Mouse (Mus musculus) hindbrain, embryonic 13.5 days (tissue): ENCODE results near the gene Tti1. TPM values are rescaled to one million over a fixed set of nuclear protein-coding genes. Genes with fewer than 3 reads are reported as not detected.
A peak's percentile ranks its signal among the peaks of the same experiment; 100 is the strongest.
"Not testable (repeated sequence)": the region's sequence is repeated elsewhere in the genome, so short reads cannot be mapped to it uniquely, and the experiment has no call there.

Experiments used
- ATAC-seq: fragments of 200-750 bp; cut with Nextera tagmentation; 2 replicates; pipeline ENCODE4 v1.8.0; 2017; ENCODE audit warnings: moderate TSS enrichment; ENCODE audit not compliant: low FRiP score
- H3K27ac ChIP-seq: fragments of 300-500 bp; sonication (generic); 2 replicates; pipeline ENCODE4 v1.5.1; 2015; ENCODE audit warnings: inconsistent platforms, mild to moderate bottlenecking, moderate library complexity
- H3K27me3 ChIP-seq: fragments of 300-500 bp; sonication (generic); 2 replicates; pipeline ENCODE4 v1.6.1; 2015; ENCODE audit warnings: mild to moderate bottlenecking, inconsistent platforms
- H3K36me3 ChIP-seq: fragments of 300-500 bp; sonication (generic); 2 replicates; pipeline ENCODE4 v1.6.1; 2015; ENCODE audit warnings: mild to moderate bottlenecking, inconsistent platforms
- H3K4me1 ChIP-seq: fragments of 300-500 bp; sonication (generic); replicated peaks from 2 replicates; pipeline ENCODE4 v1.6.1; 2015; ENCODE audit warnings: inconsistent platforms
- H3K4me2 ChIP-seq: fragments of 300-500 bp; sonication (generic); 2 replicates; pipeline ENCODE4 v1.6.1; 2015; ENCODE audit warnings: inconsistent platforms, mild to moderate bottlenecking, moderate library complexity
- H3K4me3 ChIP-seq: fragments of 300-500 bp; sonication (generic); 2 replicates; pipeline ENCODE4 v1.5.1; 2015; ENCODE audit warnings: mild to moderate bottlenecking, inconsistent platforms
- H3K9ac ChIP-seq: fragments of 300-500 bp; sonication (generic); 2 replicates; pipeline ENCODE4 v1.6.1; 2015; ENCODE audit warnings: mild to moderate bottlenecking, inconsistent platforms
- H3K9me3 ChIP-seq: fragments of 300-500 bp; sonication (generic); 2 replicates; pipeline ENCODE4 v1.6.1; 2016; ENCODE audit warnings: inconsistent platforms
- WGBS: fragments of 180-500 bp; shearing (Covaris S2); methylation state at CpG from one replicate; pipeline ENCODE4 v1.1.7; 2015; 5-methylcytosine and 5-hydroxymethylcytosine counted together
- polyA plus RNA-seq: library from polyadenylated mRNA; unstranded; fragments of >200 nt; fragmentation: Nextera tagmentation; extraction: Ambion mirVana; gene quantifications from 2 replicates; pipeline ENCODE4 v1.2.1, GENCODE M21; 2015

Gene Tti1
- polyA plus RNA-seq, 1 experiment from 2014 or later = 18.5 TPM

DNA sequence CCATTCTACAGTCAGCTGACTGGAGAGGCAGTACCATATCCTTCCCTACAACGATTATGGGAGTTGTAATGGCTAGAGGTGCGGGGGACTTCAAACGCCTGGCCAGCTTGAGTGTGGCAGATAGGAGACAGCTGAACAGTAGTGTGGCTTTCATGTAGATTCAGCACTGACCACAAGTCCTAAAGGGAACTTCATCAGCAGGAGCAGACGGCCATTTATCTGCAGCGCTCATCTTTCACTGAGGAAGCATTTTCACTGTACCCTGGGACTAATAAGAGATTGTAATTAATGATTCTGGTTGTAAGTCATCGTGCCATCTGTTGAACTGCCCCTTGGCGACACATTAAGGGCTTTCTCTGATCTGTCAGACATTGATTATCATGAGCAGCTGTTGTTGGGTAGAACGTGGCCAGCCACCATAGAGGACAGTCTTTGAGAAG, 31.5 kb upstream of the Tti1 start:
- Histone ChIP-seq H3K9me3 (no peaks in the 10 kb centered on the region), H3K4me3 (no peak overlapping the region), H3K36me3 (peaks cover 60% of the 10 kb centered on the region), H3K27me3 (no peaks in the 10 kb centered on the region), H3K27ac (peak overlapping the region; percentile 73), H3K9ac (no peak overlapping the region; the same call in 1 of the 2 replicates), H3K4me1 (peaks cover 18% of the 10 kb centered on the region), H3K4me2 (no peak overlapping the region)
- WGBS = 50% methylated on average over 8 of the region's 8 CpGs
- ATAC-seq = peak; percentile 43; the same call in 1 of the 2 replicates

DNA sequence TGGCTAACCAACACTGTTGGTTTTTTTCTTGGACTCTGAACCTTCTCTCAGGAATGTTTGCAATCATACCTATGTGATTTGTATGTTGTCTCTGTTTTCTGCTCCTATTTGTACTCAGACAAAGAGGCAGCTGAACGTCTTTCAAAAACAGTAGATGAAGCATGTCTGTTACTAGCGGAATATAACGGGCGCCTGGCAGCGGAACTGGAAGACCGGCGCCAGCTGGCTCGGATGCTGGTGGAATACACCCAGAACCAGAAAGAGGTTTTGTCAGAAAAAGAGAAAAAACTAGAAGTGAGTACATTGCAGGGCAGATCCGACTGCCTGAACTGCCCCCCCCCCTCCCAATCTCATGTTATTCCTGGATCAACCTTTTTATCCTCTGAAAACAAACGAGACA, 30.3 kb upstream of the Tti1 start:
- no peak overlapping the region for H3K27ac ChIP-seq
- no peak for ATAC-seq
- no peak overlapping the region for H3K4me3 ChIP-seq
- 73% methylated on average over 10 of the region's 10 CpGs for WGBS
- H3K27me3 ChIP-seq = no peaks in the 10 kb centered on the region
- no peak overlapping the region for H3K9ac ChIP-seq
- H3K4me2 ChIP-seq = no peak overlapping the region
- peaks cover 61% of the 10 kb centered on the region for H3K36me3 ChIP-seq
- H3K4me1 ChIP-seq = peaks cover 18% of the 10 kb centered on the region
- H3K9me3 ChIP-seq = no peaks in the 10 kb centered on the region

DNA sequence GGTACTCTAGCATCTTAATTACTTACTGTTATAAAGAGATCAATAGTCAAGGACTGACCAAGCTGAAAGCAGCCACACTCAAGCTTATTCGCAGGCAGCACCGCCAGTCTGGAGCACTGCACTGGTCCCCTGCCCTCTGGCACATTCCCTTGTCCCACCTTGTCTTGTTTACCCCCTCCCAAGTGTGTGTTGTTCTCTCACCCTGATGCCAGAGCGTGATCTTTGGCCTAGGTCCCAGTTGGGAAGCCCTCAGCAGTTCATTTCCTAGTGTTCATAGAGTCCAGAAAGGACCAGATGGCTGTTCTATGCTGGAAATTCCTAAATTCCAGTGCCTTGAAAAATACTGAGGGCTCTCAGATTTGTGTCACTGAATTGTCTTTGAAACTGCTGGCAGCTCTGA, 28.8 kb upstream of the Tti1 start:
- no peak for ATAC-seq
- WGBS = 87% methylated on average over 3 of the region's 3 CpGs
- peaks cover 60% of the 10 kb centered on the region for H3K36me3 ChIP-seq

DNA sequence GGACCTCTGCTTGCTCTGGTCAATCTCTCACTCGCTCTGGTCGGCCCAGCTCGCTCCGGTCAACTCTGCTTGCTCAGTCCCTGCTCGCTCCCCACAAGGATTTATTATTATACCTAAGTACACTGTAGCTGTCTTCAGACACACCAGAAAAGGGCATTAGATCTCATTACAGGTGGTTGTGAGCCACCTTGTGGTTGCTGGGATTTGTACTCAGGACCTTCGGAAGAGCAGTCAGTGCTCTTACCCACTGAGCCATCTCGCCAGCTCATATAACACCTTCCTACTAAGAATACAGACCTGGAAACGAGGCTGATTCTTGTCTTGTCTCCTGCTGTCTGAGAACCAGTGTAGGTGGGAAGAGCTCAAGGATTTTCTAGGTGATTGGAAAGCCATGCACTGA, 27.1 kb upstream of the Tti1 start:
- peaks cover 18% of the 10 kb centered on the region for H3K4me1 ChIP-seq
- H3K27ac ChIP-seq, H3K4me3 ChIP-seq, H3K9me3 ChIP-seq, H3K9ac ChIP-seq, H3K27me3 ChIP-seq, ATAC-seq, H3K4me2 ChIP-seq: not testable (repeated sequence)
- H3K36me3 ChIP-seq = peaks cover 56% of the 10 kb centered on the region
- 94% methylated on average over 8 of the region's 8 CpGs for WGBS

More for the DNA sequence above, 28.8 kb upstream of the Tti1 start:
- no peak overlapping the region for H3K27ac ChIP-seq
- no peaks in the 10 kb centered on the region for H3K9me3 ChIP-seq
- peaks cover 18% of the 10 kb centered on the region for H3K4me1 ChIP-seq
- no peaks in the 10 kb centered on the region for H3K27me3 ChIP-seq
- H3K4me2 ChIP-seq = no peak overlapping the region
- H3K4me3 ChIP-seq = no peak overlapping the region
- H3K9ac ChIP-seq = no peak overlapping the region

DNA sequence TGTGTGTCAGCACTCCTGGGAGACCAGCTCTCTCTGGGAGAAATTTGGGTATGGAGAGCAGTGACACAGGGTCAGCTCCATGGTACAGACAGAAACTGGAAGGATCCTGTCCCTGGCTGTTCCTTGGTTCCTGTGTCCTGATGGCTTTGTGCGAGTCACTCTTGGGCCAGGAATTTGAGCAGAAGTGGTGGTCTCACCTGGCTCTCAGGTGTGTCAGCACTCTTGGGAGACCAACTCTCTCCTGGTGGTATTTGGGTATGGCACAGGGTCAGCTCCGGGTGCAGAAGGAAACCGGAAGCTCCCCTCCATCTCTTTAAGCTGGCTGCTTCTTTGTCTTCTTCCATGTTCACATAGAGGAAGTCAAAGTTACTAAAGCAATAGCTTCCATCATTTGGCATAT, 26.4 kb upstream of the Tti1 start:
- peaks cover 11% of the 10 kb centered on the region for H3K4me1 ChIP-seq
- H3K36me3 ChIP-seq = peaks cover 56% of the 10 kb centered on the region
- 97% methylated on average over 3 of the region's 3 CpGs for WGBS

DNA sequence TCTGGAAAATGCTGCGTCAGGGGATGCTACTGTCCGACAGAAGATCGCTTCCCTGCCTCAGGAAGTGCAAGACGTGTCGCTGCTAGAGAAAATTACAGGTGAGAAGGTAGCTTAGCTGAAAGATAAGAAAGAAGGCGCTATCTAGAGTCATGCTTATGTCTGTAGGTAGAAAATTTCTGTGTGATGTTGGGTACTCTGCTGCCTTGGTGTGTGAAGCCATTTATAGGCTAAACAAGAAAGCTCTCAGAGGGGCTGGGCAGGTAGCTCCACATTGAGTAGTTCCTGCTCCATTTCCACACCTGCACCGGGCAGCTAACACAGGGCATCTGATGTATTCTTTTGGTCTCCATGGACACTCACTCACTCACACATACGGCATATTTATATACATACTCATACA, 21.9 kb upstream of the Tti1 start:
- WGBS = 97% methylated on average over 8 of the region's 8 CpGs
- no peak for ATAC-seq
- no peak overlapping the region for H3K4me2 ChIP-seq
- no peaks in the 10 kb centered on the region for H3K27me3 ChIP-seq
- no peaks in the 10 kb centered on the region for H3K9me3 ChIP-seq
- no peak overlapping the region for H3K4me3 ChIP-seq
- no peak overlapping the region for H3K27ac ChIP-seq
- H3K4me1 ChIP-seq = no peaks in the 10 kb centered on the region
- peaks cover 47% of the 10 kb centered on the region for H3K36me3 ChIP-seq
- no peak overlapping the region for H3K9ac ChIP-seq

More for the DNA sequence above, 26.4 kb upstream of the Tti1 start:
- no peak overlapping the region for H3K27ac ChIP-seq
- no peak overlapping the region for H3K4me2 ChIP-seq
- H3K27me3 ChIP-seq = no peaks in the 10 kb centered on the region
- no peak overlapping the region for H3K9ac ChIP-seq
- no peak overlapping the region for H3K4me3 ChIP-seq
- no peak for ATAC-seq
- H3K9me3 ChIP-seq = no peaks in the 10 kb centered on the region

DNA sequence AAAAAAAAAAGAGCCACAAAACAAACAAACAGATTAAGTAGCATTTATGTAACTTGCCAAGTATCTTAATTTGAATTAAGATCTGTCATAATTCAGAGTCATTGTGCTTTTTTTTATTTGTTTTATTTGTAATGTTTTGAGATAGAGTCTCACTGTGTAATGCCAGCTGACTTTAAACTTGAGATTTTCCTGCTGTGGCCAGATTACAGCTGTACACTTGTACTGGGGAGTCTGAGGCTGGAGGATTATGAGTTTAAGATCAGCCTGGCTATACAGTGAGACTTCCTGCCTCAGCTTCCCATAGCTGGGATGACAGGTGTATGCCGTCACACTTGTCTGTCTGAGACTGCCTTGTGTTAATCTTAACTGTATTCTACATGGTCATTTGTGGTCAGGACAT, 20.5 kb upstream of the Tti1 start:
- ATAC-seq = no peak
- no peak overlapping the region for H3K4me2 ChIP-seq
- WGBS = 98% methylated on average over 1 of the region's 1 CpGs
- no peak overlapping the region for H3K9ac ChIP-seq
- no peaks in the 10 kb centered on the region for H3K9me3 ChIP-seq
- H3K27ac ChIP-seq = no peak overlapping the region
- no peaks in the 10 kb centered on the region for H3K27me3 ChIP-seq
- H3K4me1 ChIP-seq = 0 out of 2 replicates have a peak, but pooled peaks cover 3% of the 10 kb centered on the region
- no peak overlapping the region for H3K4me3 ChIP-seq
- H3K36me3 ChIP-seq = peaks cover 52% of the 10 kb centered on the region

DNA sequence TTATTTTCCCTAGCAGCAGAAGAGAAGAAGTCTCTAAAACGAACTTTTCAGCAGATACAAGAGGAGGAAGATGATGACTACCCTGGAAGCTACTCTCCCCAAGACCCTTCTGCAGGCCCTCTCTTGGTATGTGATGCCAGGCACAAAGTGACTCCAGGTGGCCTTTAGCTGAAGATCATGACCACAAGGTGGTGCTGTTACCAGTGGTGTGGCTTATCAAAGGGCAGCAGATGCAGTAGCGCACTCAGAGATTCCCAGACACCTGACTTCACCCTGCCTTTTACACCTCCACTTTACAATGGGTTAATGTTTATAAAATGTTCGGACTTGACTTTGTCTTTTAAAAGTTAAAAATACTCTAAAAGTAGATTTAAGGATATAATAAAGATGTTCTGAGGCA, 19.7 kb upstream of the Tti1 start:
- ATAC-seq = no peak
- 73% methylated on average over 3 of the region's 3 CpGs for WGBS

DNA sequence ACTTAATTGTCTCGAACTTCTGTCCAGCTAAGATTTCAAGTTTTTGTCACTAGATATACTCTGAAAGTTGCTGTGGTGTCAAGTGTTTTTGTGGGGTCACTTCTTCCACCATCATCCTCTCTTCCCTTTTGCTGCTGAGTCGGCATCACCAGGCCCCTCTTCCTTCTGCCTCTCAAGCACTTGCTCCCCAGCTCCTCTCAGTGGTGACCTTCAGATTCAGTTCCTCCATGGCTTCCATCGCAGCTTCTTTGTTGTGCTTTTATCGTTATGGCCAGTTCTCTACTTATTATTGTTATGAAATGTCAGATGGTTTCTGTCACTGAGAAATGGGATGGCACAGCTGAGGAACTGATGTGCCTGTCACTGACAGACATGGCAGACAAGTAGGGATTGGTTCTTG, 18.0 kb upstream of the Tti1 start:
- ATAC-seq = no peak
- H3K4me3 ChIP-seq = no peak overlapping the region
- no peak overlapping the region for H3K4me2 ChIP-seq
- H3K9me3 ChIP-seq = no peaks in the 10 kb centered on the region
- 0 out of 2 replicates have a peak overlapping the region, but pooled peaks have one; percentile 26 for H3K9ac ChIP-seq
- 72% methylated on average over 4 of the region's 4 CpGs for WGBS
- H3K36me3 ChIP-seq = peaks cover 46% of the 10 kb centered on the region
- no peaks in the 10 kb centered on the region for H3K27me3 ChIP-seq
- 0 out of 2 replicates have a peak, but pooled peaks cover 3% of the 10 kb centered on the region for H3K4me1 ChIP-seq
- no peak overlapping the region for H3K27ac ChIP-seq

More for the DNA sequence above, 19.7 kb upstream of the Tti1 start:
- peaks cover 57% of the 10 kb centered on the region for H3K36me3 ChIP-seq
- H3K27me3 ChIP-seq = no peaks in the 10 kb centered on the region
- H3K4me1 ChIP-seq = 0 out of 2 replicates have a peak, but pooled peaks cover 3% of the 10 kb centered on the region
- H3K27ac ChIP-seq = no peak overlapping the region
- no peak overlapping the region for H3K4me2 ChIP-seq
- no peak overlapping the region for H3K9ac ChIP-seq
- H3K9me3 ChIP-seq = no peaks in the 10 kb centered on the region
- no peak overlapping the region for H3K4me3 ChIP-seq

DNA sequence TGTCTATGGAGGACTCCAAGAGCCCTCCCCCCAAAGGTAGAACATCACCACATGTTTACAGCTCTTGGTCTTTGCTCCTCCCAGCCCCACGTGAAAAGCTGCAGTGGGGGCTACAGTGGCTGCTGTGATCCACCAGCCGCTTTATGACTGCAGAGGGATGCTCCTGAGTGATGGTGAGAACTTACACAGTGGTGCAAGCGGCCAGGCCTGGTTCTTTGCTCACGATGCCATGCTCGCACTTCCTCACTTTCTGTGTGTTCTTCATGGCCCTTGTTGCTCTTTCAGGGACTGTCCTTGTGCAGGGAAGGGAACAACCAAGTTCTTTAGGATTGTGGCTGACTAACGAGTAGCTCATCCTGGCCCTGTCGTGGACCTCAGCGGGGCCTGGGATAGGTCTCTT, 15.3 kb upstream of the Tti1 start:
- Histone ChIP-seq H3K4me2 (no peak overlapping the region), H3K27me3 (no peaks in the 10 kb centered on the region), H3K36me3 (peaks cover 47% of the 10 kb centered on the region), H3K27ac (no peak overlapping the region), H3K9ac (no peak overlapping the region), H3K4me1 (0 out of 2 replicates have a peak, but pooled peaks cover 3% of the 10 kb centered on the region), H3K9me3 (no peaks in the 10 kb centered on the region), H3K4me3 (no peak overlapping the region)
- 95% methylated on average over 8 of the region's 8 CpGs for WGBS
- ATAC-seq = no peak

DNA sequence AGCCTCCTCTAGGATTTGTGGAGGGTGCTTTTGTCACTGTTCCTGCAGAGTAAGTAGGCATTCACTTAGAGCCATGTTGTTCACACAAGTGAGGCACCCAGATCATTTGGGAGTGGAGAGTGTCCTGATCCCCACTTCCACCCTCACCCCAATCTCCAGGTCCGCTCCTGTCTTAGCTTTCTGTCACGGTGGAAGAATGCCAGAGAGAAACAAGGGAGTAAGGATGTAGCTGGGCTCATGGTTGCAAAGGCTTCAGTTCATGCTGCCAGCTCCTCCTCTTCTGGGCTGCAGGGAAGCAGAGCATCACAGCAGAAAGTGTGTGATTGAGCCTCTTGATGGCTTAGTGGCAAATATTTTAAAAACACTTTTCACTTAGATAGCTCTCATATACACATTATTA, 12.2 kb upstream of the Tti1 start:
- H3K4me2 ChIP-seq = no peak overlapping the region
- H3K27me3 ChIP-seq = no peaks in the 10 kb centered on the region
- peaks cover 54% of the 10 kb centered on the region for H3K36me3 ChIP-seq
- no peaks in the 10 kb centered on the region for H3K9me3 ChIP-seq
- 0 out of 2 replicates have a peak overlapping the region, but pooled peaks have one; percentile 43 for H3K9ac ChIP-seq
- 0 out of 2 replicates have a peak, but pooled peaks cover 3% of the 10 kb centered on the region for H3K4me1 ChIP-seq
- no peak overlapping the region for H3K27ac ChIP-seq
- WGBS = 91% methylated on average over 2 of the region's 2 CpGs
- no peak for ATAC-seq
- H3K4me3 ChIP-seq = no peak overlapping the region

DNA sequence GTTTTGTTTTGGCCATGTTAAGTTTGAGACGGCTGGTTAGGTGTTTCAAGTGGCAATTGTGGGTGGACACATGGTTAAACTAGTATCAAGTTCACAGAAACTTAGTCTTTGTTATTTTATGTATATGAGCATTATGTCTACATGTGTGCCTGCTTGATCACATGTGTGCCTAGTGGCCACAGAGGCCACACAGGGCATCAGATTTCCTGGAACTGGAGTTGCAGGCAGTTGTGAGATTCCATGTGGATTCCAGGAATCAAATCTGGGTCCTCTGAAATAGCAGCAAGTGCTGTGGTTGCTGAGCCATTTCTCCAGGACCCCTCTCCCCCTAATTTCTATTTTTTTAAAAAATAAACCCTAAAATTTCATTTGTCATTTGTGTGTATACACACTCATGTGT, 11.4 kb upstream of the Tti1 start:
- WGBS = 87% methylated on average over 1 of the region's 1 CpGs
- Histone ChIP-seq H3K27ac (no peak overlapping the region), H3K4me2 (no peak overlapping the region), H3K27me3 (no peaks in the 10 kb centered on the region), H3K36me3 (peaks cover 47% of the 10 kb centered on the region), H3K9ac (no peak overlapping the region), H3K4me3 (no peak overlapping the region), H3K9me3 (no peaks in the 10 kb centered on the region), H3K4me1 (0 out of 2 replicates have a peak, but pooled peaks cover 3% of the 10 kb centered on the region)
- ATAC-seq = no peak

DNA sequence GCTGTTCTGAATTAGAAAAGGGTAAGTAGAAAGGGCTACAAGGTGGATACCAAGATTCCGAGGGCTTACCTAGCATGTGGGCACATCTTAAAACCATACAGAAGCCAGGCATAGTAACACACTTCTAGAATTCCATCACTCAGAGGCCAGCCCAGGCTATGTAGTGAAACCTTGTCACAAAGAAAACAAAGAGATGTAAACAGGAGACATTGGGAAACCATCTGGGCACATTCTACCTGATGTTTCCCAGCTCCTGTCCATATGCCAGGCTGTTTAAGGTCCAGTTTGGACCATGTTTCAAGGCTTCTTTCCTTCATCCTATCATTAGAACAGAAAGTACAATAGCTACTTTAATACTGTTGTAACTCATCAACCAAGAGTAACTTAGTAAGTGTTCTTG, 9.3 kb upstream of the Tti1 start:
- ATAC-seq = no peak
- WGBS = 94% methylated on average over 1 of the region's 1 CpGs

More for the DNA sequence above, 9.3 kb upstream of the Tti1 start:
- 0 out of 2 replicates have a peak, but pooled peaks cover 8% of the 10 kb centered on the region for H3K4me1 ChIP-seq
- no peaks in the 10 kb centered on the region for H3K9me3 ChIP-seq
- H3K36me3 ChIP-seq = peaks cover 34% of the 10 kb centered on the region
- H3K4me3 ChIP-seq = no peak overlapping the region
- H3K4me2 ChIP-seq = no peak overlapping the region
- no peak overlapping the region for H3K27ac ChIP-seq
- H3K9ac ChIP-seq = no peak overlapping the region
- H3K27me3 ChIP-seq = no peaks in the 10 kb centered on the region
